Mouse (Mus musculus): ENCODE data around the gene Stt3b.
"Not testable (repeated sequence)": the region's sequence is repeated elsewhere in the genome, so short reads cannot be mapped to it uniquely, and the experiment has no call there.

Stt3b gene

DNA sequence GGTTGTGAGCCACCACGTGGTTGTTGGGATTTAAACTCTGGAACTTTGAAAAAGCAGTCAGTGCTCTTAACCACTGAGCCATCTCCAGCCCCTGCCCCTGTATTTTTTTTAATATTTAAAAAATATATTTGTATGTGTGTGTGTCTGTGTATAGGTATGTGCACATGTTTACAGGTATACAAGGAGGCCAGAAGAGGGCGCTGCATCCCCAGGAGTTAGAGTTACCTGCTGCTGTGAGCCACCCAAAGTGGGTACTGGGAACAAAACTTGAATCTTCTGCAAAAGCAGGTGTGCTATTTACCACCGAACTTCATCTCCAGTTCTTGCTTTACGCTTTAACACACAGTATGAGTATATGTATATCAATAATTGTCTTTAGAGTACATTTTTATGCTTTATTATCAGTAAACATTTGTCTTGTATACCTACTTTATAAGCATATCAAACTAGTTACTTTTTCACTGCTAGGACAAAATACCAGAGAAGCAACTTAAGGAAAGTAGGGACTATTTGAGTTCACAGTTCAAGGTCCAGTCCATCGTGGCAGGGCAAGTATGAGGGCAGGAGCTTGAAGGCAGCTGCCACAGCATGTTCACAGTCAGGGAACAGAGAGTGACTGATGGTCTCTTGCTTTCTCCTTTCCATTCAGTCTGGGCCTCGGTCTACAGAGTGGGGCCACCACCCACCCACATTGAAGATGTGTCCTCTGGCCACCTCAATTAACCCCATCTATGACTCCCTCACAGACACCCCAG lies 8.6 kb upstream of the Stt3b start:
- DNase-seq (ENCODE audit: low spot score in 2 of 2): no peak

DNA sequence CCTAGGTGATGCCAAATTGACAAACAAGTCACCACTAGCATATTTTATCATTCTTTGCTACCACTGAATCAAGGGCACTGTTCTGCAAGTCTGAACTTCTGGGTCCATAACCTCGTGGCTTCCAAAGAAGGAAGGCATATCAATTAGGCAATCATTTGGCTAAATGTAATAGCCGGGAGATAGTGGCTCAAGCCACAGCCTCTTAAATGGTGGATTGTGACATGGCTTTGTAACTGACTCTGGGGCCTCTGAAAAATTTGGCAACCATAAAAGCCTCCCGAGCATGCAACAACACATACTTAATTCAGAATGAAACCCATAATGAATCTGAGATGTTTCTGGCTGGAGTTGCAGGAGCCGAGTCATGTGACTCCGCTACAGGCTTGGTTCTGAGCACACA lies 6.8 kb upstream of the Stt3b start:
- DNase-seq (ENCODE audit: low spot score in 2 of 2): no peak

DNA sequence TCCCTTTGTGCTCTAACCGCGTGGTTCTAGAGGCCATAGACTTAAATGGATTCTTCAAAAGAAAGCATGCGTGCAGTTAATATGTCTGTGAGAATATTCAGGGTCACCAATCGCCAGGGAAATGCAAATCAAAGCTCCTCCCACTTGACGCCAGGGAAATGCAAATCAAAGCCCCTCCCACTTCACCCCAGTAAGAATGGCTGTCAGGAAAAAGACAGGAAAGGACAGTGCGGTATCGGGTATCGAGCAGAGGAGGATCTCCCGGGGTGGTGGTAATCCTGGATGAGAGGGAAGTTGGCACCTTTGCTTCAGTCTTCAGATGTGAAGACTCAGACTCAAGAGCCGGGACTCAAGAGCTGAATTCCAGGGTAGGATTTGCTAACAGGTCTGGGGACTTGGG lies 4.3 kb upstream of the Stt3b start:
- DNase-seq (ENCODE audit: low spot score in 2 of 2): no peak

DNA sequence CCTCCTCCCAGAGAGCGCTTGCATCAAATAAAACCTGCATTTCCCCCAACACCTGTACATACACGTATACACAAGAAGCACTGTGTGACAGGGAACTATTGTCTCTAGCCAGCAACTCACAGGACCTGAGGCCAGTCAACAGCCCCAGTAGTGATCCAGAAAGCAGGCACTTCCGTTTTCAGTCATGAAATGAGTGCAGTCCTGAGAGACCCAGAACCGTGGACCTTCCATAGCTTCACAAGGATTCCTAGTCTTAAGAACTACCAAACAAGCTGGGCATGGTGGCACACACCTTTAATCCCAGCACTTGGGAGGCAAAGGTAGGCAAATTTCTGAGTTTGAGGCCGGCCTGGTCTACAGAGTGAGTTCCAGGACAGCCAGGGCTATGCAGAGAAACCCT lies 3.6 kb upstream of the Stt3b start:
- no peak for DNase-seq (ENCODE audit: low spot score in 2 of 2)

DNA sequence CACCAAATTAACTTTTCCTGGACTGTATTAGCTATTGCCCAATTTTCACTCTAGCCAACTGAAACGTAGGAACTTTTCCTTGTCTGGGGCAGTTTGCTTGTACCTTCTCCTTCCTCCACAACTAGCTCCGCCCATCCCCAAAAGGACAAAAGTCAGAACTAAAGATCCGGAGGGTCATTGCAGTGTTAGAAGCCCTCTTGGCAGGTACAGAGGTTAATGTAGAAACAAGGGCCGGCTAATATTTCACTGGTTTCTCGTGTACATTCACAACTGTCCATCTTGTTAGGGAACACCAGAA lies 951 bp upstream of the Stt3b start:
- DNase-seq (ENCODE audit: low spot score in 2 of 2): no peak

DNA sequence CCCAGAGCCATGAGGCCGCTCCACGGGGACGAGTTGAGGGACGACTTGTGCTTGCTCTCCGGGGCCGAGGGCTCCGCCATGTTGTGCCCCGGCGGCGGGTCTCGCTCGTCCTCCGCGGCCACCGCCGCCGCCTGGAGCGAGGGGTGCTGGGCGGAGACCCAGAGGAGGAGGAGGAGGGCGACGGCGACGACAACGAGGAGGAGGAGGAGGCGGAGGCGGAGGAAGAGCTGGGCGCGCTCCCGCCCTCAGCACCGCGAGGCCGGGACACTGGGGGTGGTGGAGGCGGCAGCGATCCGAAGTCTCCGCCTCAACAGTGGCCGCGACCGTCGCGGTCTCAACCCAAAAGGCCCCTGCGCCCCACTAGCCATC lies 260 bp downstream of the Stt3b start:
- DNase-seq (ENCODE audit: low spot score in 2 of 2): no peak

DNA sequence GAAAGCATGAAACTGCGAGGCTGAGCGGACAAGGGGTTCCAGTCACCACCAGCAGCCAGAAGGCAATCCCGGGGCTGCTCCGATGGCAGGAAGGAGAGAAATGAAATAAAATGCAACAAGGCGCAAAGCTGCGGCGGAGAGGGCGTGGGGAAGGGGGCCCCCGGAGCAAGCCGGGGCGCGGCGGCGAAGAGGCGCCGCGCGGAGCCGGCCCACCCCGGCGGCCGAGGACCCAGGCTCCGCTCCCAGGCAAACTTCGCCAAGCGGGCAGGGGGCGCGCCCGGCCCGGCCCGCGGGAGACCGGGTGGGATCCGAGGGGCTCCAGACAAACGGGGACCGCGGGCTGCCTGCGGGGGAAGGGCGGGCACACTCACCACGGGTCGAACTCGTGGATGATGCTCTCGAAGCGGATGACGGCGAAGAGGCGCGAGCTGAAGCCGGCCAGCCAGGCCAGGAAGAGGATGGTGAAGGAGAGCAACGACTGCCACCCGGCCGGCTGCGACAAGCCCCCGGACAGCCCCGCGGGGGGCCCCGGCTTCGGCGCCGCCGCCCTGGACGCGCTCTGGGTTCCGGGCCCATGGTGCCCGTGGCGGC lies 745 bp downstream of the Stt3b start:
- DNase-seq (ENCODE audit: low spot score in 2 of 2): peak in 1 of 2 experiments; percentile 62

DNA sequence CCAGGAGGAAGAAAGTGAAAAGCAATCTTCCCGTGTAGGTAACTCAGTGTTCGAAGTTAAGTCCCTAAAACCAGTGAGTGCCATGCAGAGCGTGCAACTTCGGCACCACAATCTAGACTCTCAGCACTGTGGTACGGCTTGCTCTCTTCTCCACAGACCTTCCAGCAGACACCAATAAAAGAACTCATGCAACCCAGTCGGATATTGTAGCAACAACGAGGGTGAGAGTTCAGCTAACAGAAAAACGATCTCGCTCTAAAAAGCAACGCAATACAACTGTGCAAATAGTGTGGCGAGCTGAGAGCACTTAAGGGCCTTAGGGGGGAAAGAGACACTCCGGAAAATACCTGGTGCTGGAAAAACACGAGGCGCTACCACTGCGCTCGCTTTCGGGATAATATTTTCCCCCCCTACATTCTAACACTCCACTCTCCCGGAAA lies 1.3 kb downstream of the Stt3b start:
- no peak for DNase-seq (ENCODE audit: low spot score in 2 of 2)

DNA sequence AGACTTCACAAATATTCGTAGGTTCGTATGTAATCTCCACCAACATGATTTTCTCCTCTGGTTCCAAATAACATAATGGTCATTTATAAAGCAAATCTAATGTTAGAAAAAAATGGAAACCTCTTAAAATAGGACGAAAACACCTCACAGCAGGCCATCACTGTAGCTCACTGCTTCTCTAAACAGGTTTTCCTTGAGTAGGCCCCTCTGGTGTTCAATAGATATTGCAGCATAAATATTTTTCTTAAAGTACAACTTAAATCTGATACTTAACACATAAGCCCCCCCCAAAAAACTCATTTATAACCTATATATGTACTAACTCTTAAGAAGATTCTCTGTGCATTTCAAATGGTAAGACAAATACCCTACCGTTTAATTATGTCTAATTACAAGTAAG lies 1.8 kb downstream of the Stt3b start:
- no peak for DNase-seq (ENCODE audit: low spot score in 2 of 2)

DNA sequence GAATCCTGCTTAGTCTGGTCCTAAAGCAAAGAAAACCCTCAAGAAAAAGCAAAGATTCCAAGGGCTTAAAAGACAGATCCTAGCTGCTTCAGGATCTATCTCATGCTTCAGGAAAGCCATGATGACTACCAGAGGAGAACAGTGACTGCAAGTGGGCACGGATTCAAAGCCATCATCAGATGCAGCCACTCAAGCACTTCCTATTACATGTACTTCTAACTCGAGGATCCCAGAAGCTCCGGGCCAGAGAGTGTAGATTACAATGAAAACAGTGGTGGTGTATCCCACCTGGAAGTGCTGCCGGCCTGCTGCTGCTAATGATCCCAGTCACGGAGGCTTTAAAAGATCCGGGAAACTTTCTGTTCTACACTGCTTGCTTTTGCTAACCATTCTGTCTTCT lies 4.0 kb downstream of the Stt3b start:
- no peak for DNase-seq (ENCODE audit: low spot score in 2 of 2)

DNA sequence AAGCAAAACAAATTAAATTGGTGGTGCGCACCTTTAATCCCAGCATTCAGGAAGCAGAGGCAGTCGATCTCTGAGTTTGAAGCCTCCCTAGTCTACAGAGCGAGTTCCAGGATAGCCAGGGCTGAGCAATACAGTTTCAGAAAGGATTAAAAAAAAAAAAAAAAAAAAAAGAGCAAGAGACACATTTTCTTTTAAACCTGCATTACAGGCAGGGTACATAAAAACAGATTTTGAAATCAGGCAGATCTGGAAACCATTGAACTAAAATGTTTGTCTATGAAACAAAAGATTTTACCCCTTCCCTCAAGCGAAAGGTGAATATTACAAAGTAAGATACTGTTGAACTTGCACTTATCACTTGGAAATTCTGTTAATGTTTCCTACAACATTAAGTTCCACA lies 6.1 kb downstream of the Stt3b start:
- DNase-seq (ENCODE audit: low spot score in 2 of 2): no peak

DNA sequence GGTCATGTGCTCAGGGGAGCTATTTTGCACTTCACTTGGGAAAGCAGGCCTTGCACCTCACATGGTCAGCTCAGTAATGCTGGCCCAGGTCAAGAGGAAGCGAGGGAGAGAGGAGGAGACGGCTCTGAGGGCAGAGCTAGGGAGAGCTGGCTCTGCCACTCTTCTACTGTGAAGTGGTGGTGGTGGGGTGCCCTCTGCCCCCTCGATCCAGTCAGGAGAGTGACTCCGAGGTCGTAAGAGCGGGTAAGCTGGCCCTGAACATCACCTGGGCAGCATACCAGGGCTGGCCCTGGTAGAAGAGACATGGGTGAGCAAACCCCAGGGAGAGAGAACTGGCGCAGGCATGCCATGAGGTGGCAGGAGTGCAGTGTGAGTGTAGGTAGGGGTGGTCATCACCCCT lies 8.6 kb downstream of the Stt3b start:
- DNase-seq (ENCODE audit: low spot score in 2 of 2): no peak

DNA sequence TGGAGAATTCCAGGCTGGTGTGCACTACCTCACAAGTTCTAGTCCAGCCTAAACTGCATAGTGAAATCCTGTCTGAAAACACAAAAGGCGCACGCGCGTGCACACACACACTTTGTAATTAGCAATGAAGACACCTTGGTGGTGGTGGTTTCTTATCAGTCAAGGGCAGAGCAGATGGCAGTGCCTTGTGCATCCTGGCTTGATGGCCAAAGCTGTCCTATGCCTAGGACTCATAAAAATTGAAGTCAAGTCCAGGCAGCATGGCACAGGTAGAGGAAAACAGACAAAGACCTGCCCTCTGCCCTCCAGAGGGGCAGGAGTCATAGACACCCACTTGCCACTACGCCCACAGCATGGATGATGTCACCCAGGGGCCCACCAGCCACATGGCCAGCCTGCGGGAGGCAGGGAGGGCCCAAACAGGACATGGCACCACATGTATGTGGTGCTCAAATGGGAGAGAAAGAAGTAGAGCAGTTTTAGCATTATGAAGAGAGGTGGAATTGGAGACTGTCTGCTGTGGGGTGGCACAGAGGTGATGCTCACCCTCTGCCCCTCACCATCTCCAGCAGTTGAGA lies 9.1 kb downstream of the Stt3b start:
- no peak for DNase-seq (ENCODE audit: low spot score in 2 of 2)

DNA sequence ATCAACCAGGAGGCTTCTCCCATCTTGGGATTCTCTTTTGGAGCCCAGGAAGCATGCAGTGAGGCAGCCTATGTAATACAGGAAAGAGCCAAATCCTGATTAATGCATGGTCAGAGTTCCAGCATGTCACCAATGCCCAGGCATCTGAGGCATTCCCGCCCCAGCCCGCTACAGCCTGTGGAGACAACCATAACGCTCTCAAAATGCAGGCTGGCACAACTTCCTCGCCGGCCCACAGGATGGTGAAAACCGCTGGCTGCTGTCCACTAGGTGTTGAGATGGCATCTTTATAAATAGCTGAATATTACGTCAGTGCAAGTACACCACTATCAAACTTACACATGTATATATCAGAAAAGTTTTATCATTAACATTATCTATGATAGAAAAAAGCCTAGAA lies 13.5 kb downstream of the Stt3b start:
- DNase-seq (ENCODE audit: low spot score in 2 of 2): no peak

DNA sequence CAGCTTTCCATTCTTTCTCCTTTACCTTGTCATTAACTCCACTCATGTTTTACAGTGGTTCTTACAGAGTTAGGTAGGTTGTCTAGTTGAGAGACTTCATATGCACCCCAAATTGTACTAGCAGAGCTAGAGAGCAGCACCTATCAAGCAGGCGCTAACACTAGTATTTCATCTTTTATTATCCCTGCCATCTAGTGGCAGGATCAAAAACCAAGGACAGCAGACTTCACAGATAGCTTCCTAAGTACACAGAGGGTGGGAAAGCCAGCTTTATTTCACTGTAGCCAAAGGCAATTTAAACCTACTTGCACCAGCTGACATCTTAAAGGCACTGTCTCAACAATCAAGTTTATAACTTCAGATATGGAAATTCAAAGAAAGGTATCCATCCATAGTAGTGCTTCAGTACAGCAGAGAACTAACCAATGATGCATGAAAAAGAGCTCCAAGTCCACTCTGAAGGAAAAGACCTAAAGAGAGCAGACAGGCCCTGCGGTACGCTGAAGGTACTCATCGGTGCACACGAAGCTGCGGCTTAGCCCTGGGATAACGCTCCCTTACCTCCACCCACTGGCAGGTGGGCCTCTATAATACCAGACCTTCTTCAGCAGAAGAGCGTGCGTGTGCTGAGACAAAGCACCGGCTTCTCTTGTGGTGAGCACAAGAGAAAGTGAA lies 16.2 kb downstream of the Stt3b start:
- DNase-seq (ENCODE audit: low spot score in 2 of 2): no peak

DNA sequence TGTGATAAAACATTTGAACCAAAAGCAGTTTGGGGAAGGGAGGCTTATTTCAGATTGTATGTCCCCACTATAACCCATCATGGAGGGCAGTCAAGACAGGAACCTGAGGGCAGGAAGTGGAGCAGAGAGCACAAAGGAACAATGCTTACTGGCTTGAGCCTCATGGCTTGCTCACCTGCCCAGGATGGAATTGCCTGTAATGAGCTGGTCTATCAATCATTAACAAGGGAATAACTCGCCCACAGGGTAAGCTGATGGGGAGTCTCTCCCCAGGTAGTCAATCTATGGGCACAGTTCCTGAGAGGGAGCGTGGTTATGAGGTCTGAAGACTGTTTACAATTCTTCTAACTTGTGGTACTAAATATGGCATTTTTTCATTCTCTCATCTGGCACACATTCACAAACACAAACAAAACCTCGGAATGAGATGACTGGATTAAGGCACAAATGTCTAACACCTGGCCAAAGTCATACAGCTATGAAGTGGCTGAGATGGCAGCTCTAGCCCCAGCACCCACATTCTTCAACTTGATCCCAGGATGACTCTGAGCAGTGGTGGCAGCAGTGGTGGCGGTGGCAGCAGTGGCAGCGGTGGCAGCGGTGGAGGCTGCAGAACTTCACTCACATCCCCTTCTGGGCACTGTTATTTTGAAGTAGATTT lies 22.3 kb downstream of the Stt3b start:
- no peak for DNase-seq (ENCODE audit: low spot score in 2 of 2)

DNA sequence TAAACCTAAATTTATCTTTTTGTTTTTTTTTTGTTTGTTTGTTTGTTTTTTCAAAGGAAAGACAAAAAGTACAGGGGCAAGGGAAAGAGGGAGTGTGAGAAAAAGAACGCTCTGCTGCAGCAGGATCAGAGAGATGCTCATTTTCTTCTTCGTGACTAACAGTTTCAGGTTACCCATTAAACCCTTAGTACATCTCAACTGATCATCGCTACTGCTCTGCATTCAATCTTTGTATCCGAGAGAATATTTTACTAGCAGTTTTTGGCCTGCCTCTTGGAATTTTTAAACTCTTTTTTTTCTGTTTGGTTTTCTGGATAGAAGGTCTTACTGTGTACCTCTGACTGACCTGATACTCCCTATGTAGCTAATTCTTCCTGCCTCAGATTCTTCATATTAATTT lies 25.8 kb downstream of the Stt3b start:
- DNase-seq (ENCODE audit: low spot score in 2 of 2): no peak

DNA sequence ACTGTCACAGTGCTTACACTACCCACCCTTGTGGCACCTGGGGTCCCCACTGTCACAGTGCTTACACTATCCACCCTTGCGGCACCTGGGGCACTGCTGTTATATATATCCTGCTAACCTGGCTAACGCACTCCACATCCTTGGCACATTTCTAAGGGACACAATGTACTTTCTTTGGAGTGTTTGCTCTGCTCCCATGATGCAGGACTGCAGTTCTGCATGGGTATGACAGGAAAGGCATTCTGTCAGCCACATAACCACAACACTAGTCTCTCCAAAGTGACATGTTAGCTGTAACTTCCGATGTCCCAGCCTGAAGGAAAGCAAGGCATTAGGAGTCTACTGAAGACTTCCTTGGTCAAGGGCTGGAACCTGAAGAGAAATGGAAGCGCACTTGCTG lies 26.8 kb downstream of the Stt3b start:
- DNase-seq (ENCODE audit: low spot score in 2 of 2): no peak

DNA sequence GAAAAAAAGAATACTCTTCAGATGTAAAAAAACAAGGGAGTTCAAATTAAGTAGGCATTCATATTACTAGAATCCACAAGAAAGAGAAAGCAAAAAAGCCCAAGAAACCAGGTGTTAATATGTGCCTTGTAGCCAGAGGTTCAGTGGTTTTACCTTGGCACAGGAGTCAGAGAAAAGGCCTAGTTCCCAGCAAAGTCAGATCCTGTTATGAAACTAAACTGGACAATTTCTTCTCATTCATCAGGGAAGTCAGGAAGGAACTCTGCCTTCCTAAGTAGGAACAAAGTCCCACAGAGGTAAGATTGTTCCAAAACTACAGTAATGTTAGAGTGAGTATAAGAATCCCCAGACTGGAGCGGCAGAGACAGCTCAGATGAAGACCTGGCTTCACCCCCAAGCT lies 31.6 kb downstream of the Stt3b start:
- DNase-seq (ENCODE audit: low spot score in 2 of 2): no peak

DNA sequence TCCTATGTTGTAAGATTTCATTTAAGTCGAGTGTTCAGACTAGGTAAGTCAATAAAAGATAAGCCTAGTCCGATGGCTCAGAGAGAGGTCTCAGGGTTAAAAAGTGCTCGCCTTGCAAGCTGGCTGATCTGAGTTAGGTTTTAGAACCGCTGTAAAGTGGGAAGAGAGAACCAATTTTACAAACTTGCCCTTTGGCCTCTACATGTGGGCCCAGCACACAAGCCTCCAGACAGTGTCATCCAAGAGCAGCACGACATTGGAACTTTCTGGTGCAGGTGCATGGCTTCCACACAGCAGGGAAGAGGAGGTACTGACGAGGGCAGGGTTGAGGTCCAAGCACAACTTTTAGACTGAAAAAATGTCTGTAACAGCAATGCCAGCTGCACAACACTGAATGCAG lies 35.4 kb downstream of the Stt3b start:
- DNase-seq (ENCODE audit: low spot score in 2 of 2): no peak

DNA sequence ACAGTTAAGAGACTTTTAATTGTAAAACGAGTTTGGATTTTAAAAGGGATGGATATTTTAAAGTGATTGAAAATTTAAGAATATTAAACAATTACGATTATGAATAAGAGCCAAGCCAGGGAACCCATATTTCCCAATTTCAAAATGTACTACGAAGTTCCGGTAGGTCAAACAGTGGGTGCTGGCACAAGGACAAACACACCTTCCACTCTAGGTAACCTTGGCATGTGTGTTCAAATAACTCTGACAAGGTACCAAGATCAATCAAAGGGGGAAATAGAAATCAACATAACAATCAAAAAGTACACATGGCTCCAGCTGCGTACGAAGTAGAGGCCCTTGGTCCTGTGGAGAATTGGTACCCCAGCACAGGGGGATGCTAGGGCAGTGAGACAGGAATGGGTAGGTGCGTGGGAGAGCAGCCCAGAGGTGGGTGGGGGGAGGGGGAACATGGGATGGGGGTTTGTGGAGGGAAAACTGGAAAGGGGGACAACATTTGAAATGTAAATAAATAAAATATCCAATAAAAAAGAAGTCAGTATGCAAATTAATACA lies 37.0 kb downstream of the Stt3b start:
- no peak for DNase-seq (ENCODE audit: low spot score in 2 of 2)

DNA sequence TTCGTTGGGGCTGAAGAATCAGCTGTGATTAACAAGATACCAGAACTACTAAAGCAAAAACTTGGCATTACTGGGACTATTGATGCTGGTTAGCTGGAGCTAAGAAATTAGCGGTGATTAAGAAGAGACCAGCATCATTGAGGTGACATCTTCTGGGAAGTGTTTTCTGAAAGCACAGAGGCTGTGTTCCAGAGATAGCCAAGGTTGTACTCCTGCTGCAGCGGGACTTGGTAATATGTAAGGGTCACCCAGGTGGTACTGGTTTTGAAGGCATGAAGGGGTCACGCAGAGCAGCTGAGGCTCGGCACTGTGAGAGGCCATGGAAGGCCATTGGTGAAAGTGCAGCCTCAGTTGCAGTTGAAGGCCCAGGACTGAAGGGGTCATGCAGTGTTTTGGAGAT lies 37.8 kb downstream of the Stt3b start:
- DNase-seq (ENCODE audit: low spot score in 2 of 2): not testable (repeated sequence)

Measured in cerebellum, postnatal 4 days (tissue).